Mouse (Mus musculus): Measurements from ENCODE around the gene Chst2. TPM values are rescaled to one million over a fixed set of nuclear protein-coding genes. Genes with fewer than 3 reads are reported as not detected.

Gene Chst2
- total RNA-seq (2021), result under 1 TPM; 0.43 to 0.53 TPM
- long read RNA-seq, experiment 1, full-length matches to known transcripts, result 3 of 4 reads
- long read RNA-seq, experiment 1, partial matches to known transcripts, result 0 of 4 reads
- long read RNA-seq, experiment 1, other reads (novel, unspliced or antisense), result 1 of 4 reads
- long read RNA-seq, experiment 2, partial matches to known transcripts, result 0 of 1 reads
- long read RNA-seq, experiment 2, other reads (novel, unspliced or antisense), result 1 of 1 reads

DNA sequence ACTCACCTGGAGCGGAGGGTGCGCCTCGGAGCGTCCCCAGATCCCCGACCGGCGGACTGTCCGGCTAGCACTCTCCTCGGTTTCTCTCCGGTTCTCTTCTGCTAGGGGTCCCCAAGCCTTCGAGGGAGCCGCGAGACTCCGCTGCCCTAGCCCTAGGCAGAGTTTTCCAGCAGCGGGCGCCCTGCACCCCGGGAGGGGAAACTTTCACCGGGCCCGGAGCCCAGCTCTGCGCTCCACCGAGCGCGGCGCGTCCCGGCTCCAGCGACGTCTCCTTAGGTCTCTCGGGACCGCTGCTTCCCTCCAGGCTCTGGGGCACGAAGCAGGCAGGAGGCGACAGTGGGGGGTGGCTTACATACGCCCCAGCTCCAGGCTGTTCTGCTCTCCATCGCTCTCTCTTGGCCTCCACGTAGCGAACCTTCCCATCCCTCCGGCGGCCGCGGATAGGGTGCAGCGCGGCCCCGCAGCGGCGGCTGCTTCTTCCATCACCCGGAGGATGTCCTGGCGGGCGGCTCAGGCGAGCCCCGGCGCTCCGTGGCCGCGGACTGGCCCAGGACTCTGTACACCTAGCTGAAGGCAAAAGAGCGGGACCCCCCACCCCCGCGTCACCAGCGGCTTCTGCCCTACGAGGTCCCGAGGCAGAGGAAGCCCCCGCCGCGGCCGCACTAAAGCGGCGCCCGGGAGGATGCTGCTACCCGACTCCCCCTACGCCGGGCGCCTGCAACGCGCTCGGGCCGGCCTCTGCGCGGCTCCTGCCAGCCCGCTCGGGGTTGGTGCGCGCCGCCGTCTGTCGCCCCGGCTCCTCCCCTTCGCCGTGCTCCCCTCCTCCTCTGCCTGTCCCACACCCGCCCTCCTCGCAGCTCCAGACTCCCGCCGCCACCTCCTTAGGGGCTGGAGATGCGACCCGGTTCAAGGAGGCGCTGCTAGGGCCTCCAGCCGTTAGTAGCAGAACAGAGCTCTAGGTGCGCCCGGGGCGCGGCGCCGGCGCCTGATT lies at the start of gene Chst2:
Gene Chst2, minus strand, starts transcription at position 152 of the 991 bp plus-strand sequence.
- intact Hi-C loops (cut with DNase I), result loop anchor here (5.0 kb wide), 2 partner anchors 540 to 670 kb away; no protein-coding TSS in a partner anchor
- Histone ChIP-seq H3K27ac (peak within 1 kb of the TSS; percentile 73), H3K4me3 (peak within 1 kb of the TSS; percentile 84)
- peak; percentile 92 for DNase-seq
- TF ChIP-seq CTCF (IDR thresholded peaks at IDR 0.05), result no peak

- intact Hi-C loops (cut with DNase I), result no loop called here
Observed at GRCm38 (mm10) chr9:95451931-95452330, 45.4 kb upstream of the Chst2 start.

GRCm38 (mm10) chr9:95450586-95450985 lies 44.1 kb upstream of the Chst2 start:
- no peak for DNase-seq
- Histone ChIP-seq H3K27ac (no peak overlapping the region), H3K4me3 (no peak overlapping the region)
- intact Hi-C loops (cut with DNase I), result no loop called here
- TF ChIP-seq CTCF (IDR thresholded peaks at IDR 0.05), result no peak

More at GRCm38 (mm10) chr9:95451931-95452330, 45.4 kb upstream of the Chst2 start:
- no peak for DNase-seq
- no peak overlapping the region for H3K27ac ChIP-seq
- TF ChIP-seq CTCF (IDR thresholded peaks at IDR 0.05), result no peak
- H3K4me3 ChIP-seq, result no peak overlapping the region

DNA sequence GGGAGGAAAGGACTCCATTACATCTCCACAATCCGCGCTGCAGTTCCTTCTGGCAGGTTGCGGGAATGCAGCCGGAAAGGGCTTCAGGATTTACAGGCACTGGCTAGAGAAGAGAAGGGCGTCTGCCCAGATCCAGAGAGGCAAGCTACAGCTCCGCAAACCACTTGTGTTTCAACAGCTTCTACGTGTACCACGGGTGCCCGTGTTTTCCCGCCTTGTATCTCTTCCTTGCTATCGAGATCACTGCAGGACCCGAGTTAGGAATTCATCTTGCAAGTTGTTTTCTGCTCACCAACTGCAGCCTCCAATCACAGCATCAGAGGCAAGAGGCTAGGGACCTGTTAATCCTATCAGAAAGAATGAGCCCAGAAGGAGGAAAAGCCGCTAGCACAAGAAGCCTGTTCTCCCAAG lies 35.8 kb upstream of the Chst2 start:
- TF ChIP-seq CTCF (IDR thresholded peaks at IDR 0.05), result peak; percentile 12; the same call in 1 of the 2 replicates
- no peak overlapping the region for H3K27ac ChIP-seq
- DNase-seq, result peak; percentile 24
- peak overlapping the region; percentile 38 for H3K4me3 ChIP-seq
- intact Hi-C loops (cut with DNase I), result no loop called here

- H3K27ac ChIP-seq, result no peak overlapping the region
- no peak for DNase-seq
- no peak for TF ChIP-seq CTCF (IDR thresholded peaks at IDR 0.05)
- H3K4me3 ChIP-seq, result no peak overlapping the region
- intact Hi-C loops (cut with DNase I), result no loop called here
Observed at GRCm38 (mm10) chr9:95437883-95438282, 31.4 kb upstream of the Chst2 start.

DNA sequence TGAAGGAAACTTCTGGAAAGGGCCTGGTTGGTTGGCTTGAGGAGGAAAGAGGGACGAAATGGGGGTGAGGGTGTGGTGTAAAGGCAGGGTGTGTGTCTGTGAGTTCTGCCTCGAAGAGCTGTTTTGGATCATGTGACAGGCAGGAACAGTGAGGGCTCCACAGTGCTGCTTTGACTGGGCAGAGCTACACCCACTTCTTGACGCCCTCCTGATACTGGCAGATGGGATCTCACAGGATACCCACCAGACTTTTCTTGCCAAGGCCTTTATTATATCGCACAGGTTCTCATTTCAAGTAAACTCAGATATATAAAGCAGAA lies 29.7 kb upstream of the Chst2 start:
- no peak overlapping the region for H3K4me3 ChIP-seq
- TF ChIP-seq CTCF (IDR thresholded peaks at IDR 0.05), result no peak
- H3K27ac ChIP-seq, result no peak overlapping the region
- no peak for DNase-seq
- intact Hi-C loops (cut with DNase I), result no loop called here

DNA sequence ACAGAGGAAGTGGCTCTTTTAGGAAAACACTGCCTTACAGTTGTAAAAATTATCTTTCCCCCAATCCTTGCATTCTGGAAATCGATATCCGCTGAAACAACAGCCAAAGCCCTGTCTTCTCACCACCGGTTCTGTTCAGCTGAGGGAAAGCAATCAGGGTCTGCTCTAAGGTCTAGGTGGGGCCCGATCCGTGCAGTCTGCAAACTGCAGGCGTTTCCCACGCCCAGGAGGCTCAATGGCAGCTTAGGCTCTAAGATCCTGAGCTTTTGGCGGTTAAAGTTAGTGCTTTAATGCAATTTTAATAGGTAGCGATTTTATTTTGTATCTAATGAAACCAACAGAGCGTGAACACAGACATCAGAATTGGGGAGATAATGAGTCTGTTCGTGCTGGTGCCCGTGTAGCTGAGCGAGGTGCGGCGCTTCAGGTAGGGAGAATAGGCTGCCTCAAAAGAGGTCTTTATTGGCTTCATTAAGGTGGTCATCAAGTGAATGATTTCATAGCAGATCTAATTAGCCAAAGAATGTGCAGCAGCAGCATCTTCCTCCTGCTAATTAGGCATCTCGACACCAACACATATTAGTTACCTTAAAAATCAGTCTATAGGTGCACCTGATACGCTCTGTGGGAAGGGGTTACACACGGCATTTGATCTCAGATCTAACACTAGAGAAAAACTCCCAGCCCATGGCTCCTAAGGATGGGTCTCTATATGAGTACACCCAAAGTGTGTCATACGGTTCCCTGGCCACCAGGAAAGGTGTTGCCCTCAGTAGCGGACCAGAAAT lies 29.2 kb upstream of the Chst2 start:
- no peak overlapping the region for H3K4me3 ChIP-seq
- DNase-seq, result no peak
- TF ChIP-seq CTCF (IDR thresholded peaks at IDR 0.05), result no peak
- intact Hi-C loops (cut with DNase I), result no loop called here
- no peak overlapping the region for H3K27ac ChIP-seq

GRCm38 (mm10) chr9:95428277-95428676 lies 21.8 kb upstream of the Chst2 start:
- TF ChIP-seq CTCF (IDR thresholded peaks at IDR 0.05), result no peak
- Histone ChIP-seq H3K4me3 (no peak overlapping the region), H3K27ac (no peak overlapping the region)
- DNase-seq, result no peak
- intact Hi-C loops (cut with DNase I), result no loop called here

DNA sequence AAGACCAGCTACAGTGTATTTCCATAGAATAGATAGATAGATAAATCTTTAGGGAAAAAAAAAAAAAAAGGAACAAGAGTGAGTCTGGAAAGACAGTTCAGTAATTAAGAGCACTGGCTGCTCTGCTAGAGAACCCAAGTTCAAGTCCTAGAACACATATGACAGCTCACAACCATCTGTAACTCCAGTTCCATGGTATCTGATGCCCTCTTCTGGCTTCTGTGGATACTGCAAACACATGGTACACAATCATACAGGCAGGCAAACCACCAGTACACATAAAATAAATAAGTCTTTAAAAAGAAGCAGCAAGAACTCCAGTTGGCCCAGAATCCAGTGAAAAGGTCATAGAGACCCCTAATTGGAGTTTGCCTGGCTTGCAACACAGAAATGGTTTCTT lies 7.4 kb upstream of the Chst2 start:
- intact Hi-C loops (cut with DNase I), result no loop called here
- TF ChIP-seq CTCF (IDR thresholded peaks at IDR 0.05), result peak; percentile 30; the same call in 1 of the 2 replicates
- DNase-seq, result no peak
- Histone ChIP-seq H3K4me3 (no peak overlapping the region), H3K27ac (no peak overlapping the region)

GRCm38 (mm10) chr9:95412047-95412446 lies 5.5 kb upstream of the Chst2 start:
- DNase-seq, result no peak
- intact Hi-C loops (cut with DNase I), result no loop called here
- H3K4me3 ChIP-seq, result no peak overlapping the region
- H3K27ac ChIP-seq, result no peak overlapping the region
- no peak for TF ChIP-seq CTCF (IDR thresholded peaks at IDR 0.05)

DNA sequence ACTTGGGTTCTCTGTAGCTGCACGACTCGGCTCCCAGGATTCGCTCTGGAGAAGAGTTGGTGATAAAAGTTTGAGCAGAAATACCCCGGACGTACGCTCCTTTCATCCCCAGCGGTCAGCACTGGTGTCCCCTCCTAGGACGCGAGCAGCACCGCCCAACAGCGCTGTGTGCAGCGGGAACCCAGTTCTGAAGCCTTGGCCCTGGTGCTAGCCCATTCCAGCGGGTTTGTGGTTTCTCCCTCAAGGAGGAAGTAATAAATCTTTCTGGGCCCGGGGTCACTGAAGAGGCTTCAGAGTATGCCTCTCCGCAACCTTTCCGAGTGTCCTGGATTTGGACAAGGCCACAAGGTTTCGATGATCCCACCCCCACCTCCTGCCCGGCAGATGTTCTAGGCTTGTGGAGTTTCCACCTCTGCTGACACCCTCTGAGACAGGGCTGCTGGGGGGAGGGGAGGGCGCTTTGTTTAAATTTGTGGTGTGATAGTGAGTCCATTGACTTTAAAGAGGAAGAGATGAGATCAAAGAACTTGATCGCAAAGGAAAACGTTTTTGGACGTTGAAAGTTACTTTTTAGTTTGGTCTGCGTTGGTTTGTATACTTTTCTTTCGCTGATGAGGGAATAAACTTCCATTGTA lies 1.2 kb upstream of the Chst2 start:
- intact Hi-C loops (cut with DNase I), result loop anchor here (5.0 kb wide), 2 partner anchors 540 to 670 kb away; no protein-coding TSS in a partner anchor
- peak overlapping the region; percentile 84 for H3K4me3 ChIP-seq
- DNase-seq, result peak; percentile 47
- peak overlapping the region; percentile 73 for H3K27ac ChIP-seq
- no peak for TF ChIP-seq CTCF (IDR thresholded peaks at IDR 0.05)

All from gastrocnemius, adult 2 months (tissue).